Mouse (Mus musculus) neutrophil, adult 5-6 weeks (primary cell): ENCODE results near the gene Ska2. TPM values are rescaled to one million over a fixed set of nuclear protein-coding genes. Genes with fewer than 3 reads are reported as not detected.

Source experiments
- ATAC-seq: fragments of 151-379, 151-347 bp; 2 replicates; pipeline ENCODE4 v1.8.0; 2017; ENCODE audit warnings: mild to moderate bottlenecking, moderate TSS enrichment; ENCODE audit not compliant: insufficient number of reproducible peaks, poor library complexity, low FRiP score, severe bottlenecking; ENCODE audit errors: extremely low read depth
- total RNA-seq: library from RNA; stranded (forward); fragments of 200-1000 nt; gene quantifications from 2 replicates; pipeline ENCODE4 v1.2.3, GENCODE M21; 2017

The Ska2 gene
- total RNA-seq: 6.6 and 11.3 TPM in 2 replicates

GRCm38 (mm10) chr11:87108755-87109518 lies at the start of gene Ska2:
Gene Ska2 (plus strand): TSS chr11:87109234.
- ATAC-seq: peak; percentile 92

- ATAC-seq: no peak
Observed at GRCm38 (mm10) chr11:87060410-87060809, 48.6 kb upstream of the Ska2 start.

DNA sequence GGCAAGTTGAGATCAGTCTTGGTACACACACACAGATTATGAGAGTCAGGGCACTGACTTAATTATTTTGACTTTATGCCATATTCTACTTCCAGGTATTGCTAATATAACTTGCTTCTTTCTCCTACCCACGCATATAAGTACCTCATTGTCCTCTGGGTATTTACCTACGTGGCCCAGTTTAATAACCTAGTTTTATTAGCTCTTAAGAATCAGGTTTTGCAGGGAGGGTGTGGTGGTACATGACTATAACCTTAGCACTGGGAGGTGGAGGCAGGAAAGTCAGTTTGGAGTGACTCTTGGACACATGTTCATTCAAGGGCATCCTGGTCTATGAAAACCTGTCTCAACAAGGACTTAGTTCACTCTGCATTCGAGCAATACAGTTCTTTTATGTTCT lies 46.9 kb upstream of the Ska2 start:
- ATAC-seq: no peak

GRCm38 (mm10) chr11:87073343-87073865 lies 35.6 kb upstream of the Ska2 start:
- peak; percentile 24; the same call in 1 of the 2 replicates for ATAC-seq

GRCm38 (mm10) chr11:87073866-87074440 lies 35.1 kb upstream of the Ska2 start, which contains the start of gene Gdpd1:
Gene Gdpd1 (minus strand): TSS chr11:87074062.
- peak; percentile 62; the same call in 1 of the 2 replicates for ATAC-seq

- no peak for ATAC-seq
Observed at GRCm38 (mm10) chr11:87083712-87084111, 25.3 kb upstream of the Ska2 start.

- ATAC-seq: no peak
Observed at GRCm38 (mm10) chr11:87085461-87085860, 23.6 kb upstream of the Ska2 start.

GRCm38 (mm10) chr11:87086290-87086984 lies 22.6 kb upstream of the Ska2 start, which contains the start of gene Smg8:
Gene Smg8 (minus strand): TSS chr11:87086774.
- ATAC-seq: peak; percentile 94

DNA sequence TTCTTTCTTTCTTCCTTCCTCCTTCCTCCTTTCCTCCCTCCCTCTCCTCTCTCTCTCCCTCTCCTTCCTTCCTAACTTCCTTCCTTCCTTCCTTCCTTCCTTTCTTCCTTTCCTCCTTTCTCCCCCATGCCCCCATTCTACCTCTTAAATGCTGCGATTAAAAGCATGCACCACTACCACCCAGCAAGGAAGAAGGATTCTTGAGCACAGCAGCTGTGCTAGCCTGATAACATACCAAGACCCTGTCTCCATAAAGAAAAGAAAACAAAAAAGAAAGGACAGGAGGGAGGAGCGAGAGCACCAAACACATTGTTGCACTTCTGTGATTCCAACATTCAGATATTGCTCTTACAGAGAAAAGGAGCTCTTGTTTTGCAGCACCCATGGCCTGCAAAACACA lies 21.9 kb upstream of the Ska2 start:
- ATAC-seq: no peak

DNA sequence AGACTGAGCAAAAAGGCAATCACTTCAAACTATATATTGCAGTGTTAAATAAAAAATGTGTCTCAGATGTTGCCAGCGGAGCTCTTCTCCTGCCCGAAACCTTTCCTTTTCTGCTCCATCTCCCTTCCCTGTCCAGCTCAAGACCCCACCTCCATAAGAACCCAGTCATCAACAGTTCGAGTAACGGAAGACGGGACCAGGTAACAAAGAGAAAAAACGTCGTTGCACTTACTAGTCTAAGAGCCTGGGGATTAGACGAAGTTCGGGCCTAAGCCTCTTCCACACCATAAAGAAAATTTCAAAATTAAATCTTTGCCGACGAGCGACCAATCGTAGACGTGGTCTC lies 652 bp upstream of the Ska2 start, which contains the start of gene Prr11:
TSS of gene Prr11 (minus strand) at position 300 of the 346 bp plus-strand sequence.
- no peak for ATAC-seq

- ATAC-seq: no peak
Observed at GRCm38 (mm10) chr11:87109519-87110171, 611 bp downstream of the Ska2 start.

DNA sequence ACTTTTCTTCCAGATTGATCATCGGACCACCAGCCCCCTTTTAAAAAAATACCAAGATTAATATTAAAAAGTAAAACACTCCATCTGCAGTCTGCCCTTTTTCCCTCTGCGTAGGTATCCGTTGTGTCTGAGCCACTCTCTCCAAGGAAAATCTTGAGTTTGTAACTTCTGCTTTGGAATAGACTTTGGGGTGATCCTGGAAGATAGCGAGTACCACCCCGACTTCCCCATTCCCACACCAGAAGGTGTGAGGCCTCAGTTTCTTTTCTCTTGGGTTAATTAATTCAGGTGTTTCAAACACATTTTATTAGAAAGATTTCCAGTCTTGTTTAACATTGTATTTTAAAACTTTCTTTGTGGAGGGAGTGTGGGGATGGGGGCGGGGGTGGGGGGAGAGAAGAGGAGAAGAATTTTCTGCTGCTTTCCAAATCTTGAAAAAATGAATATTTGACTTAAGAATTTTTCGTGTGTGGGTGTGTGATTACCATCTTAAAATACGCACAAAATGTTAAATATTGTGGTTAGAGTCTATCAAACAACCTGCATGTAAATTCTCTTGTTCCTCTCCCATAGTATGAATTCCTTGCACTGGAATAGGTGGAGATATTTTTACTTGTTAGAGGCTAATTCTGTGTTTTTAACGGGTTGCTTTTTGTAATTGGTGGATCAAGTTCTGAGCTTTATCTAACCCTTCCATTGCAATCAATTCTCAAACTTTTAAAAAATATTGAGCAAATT lies 1.3 kb downstream of the Ska2 start:
- ATAC-seq: no peak

- no peak for ATAC-seq
Observed at GRCm38 (mm10) chr11:87121864-87122263, 12.8 kb downstream of the Ska2 start.

DNA sequence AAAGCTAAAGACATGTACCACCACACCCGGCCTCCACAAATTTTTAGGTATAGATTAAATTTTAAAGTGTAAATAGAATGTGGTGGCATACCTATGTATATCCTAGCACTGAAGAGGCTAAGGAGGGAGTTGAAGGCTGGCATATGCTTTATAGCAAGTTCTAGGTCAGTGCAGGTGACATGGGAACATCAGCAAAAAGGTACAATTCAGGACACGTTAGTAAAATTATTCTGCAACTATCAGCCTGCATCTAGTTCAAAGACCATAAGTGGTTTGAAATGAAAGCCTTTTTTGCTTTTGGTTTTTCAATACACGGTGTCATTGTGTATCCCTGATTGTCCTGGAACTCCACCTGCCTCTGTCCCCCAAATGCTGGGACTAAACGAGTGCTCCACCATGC lies 16.5 kb downstream of the Ska2 start:
- ATAC-seq: no peak

GRCm38 (mm10) chr11:87126281-87126823 lies 17.3 kb downstream of the Ska2 start:
- ATAC-seq: no peak

DNA sequence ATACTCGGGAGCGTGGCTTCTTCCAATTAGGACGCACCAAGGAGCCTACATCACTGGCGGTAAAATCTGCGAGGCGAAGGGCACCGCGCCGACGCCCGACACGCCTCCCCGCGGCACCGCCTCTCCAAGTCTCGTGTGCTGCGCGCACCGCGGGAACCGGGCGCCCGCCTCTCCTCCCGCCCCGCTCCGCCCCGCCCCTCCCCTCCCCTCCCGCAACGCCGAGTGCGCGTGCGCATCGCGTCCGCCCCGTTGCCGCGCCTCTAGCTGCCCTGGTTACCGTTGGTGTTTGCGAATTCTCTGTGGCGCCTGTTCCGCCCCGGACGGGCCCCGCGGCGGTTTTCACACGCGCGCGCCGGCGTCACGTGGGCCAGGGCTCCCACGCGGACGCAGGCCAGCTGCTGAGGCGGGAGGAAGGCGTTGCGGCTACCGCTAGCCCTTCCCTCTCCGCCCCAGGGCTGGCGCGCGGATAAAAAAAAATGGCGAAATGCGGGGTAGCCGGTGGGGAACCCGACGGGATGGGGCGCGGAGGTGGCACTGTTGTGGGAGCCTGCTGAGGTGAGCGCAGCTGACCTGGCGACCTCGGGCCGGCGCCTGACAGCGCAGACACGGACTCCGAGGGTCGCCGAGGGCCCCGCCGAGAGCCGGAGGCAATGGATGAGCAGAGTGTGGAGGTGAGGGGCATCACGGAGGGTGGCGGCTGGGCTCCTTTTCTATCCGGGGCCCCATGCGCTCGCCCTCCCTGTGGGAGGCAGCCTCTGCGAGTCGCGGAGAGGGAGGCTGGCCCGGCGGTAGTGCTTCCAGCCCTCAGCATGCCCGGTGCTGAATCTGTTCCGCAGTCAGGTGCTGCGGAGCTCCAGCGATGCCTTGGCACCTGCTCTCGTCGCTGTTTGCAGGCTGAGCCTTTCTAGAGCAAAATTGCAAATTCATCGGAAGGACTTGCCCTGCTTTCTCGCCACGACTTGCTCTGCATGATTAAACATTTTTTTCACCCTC lies 18.1 kb downstream of the Ska2 start, which contains the start of gene Trim37:
TSS of gene Trim37 (plus strand) at position 254 of the 993 bp plus-strand sequence.
- peak; percentile 89 for ATAC-seq

DNA sequence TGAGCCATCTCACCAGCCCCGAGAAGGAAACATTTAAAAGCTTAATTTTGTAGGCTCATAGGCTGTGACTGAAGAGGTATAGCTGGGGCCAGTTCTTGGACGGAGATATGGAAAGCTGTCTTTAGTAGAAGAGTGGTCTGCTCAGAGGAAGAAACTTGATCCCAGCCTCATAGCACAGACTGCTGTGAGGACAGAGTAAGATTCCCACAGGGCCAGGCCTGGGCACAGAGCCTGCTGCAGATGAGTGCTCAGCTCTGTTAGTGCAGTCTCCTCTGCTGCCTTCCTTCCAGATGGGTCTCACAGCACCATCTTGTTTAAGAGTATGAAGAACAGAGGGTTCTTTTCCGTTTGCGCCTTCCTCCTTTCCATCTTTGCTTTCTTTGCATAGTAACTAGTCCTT lies 27.2 kb downstream of the Ska2 start:
- no peak for ATAC-seq
